9 mouse cellular contexts compared by ENCODE assay signal in the genomic region with DNA sequence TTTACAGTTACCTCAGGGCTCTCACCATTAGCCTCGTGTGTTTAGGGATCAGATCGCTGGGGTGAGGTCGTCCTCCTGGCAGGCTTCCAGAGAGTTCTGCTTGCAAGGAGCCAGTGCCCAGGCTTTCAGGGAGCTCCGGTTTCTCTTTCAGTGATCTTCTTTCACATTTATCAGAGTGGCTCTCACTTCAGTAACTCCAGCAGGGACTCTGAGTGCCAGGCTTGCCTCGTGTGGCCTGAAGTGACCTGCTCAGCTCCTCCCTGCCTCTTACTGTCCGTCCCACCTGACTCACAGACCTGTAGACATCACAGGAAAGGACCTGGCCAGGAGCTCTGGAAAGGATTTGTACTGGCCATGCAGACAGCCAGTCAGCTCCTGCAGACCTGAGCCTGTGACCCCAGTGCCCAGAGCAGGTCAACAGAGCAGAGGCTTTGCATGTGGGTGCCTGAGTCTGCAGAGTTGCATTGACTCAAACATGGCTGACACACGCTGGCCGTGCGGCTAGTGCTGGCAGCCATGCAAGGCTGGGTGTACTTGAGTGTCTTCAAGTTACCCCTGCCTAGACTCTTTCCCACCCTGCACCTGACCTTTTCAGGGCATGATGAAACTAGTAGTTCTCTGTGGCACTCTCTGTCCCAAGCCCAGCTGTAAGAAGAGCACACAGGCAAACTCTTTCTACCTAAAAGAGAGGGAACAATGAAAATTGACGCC.
DNase-seq lines count a peak whose midpoint lies in the region; ATAC-seq and TF ChIP-seq lines count a peak whose summit lies in the region.
"Had no signal": no experiment of that assay in that cellular context is flagged by ENCODE, and none has a peak within 500 bp of the region (broad histone marks: within the 10 kb centered on the region; RNA-seq: fewer than 3 reads in every experiment).

No protein-coding gene starts in this region.

- ATAC-seq in Patski: peak; percentile 63
- peak; percentile 31; the same call in 1 of the 2 replicates for ATAC-seq in embryonic facial prominence, embryonic 11.5 days (replicated peaks; ENCODE audit: insufficient number of reproducible peaks, low FRiP score, low TSS enrichment, low read depth)
- ATAC-seq in hindbrain, embryonic 14.5 days (ENCODE audit: low FRiP score): no peak
- no peak for ATAC-seq in limb, embryonic 15.5 days (ENCODE audit: insufficient number of reproducible peaks, low FRiP score, low TSS enrichment, low read depth)
- ATAC-seq in neural tube, embryonic 13.5 days (ENCODE audit: low read depth): no peak

- WGBS in embryonic facial prominence, embryonic 11.5 days: 57% methylated on average over 10 of the region's 10 CpGs
- 65% methylated on average over 10 of the region's 10 CpGs for WGBS in hindbrain, embryonic 14.5 days
- WGBS in limb, embryonic 15.5 days: 51% methylated on average over 10 of the region's 10 CpGs
- WGBS in neural tube, embryonic 13.5 days: 71% methylated on average over 10 of the region's 10 CpGs

- DNase-seq in Patski (ENCODE audit: low read depth, low spot score): peak; percentile 58
- peak; percentile 57 for DNase-seq in embryonic facial prominence, embryonic 11.5 days (ENCODE audit: low spot score)
- no peak for DNase-seq in hindbrain, embryonic 14.5 days (ENCODE audit: low spot score)
- DNase-seq in natural killer cell, adult 2 months (ENCODE audit: low spot score in 2 of 2): no peak
- no peak for DNase-seq in layer of hippocampus, adult 8-10 months (ENCODE audit: low spot score in 2 of 2)
- DNase-seq in T-cell, adult 2 months (ENCODE audit: low spot score): no peak

- in situ Hi-C loops in Patski (cut with MboI; ENCODE audit: low pct_unique_long_range_greater_than_20kb): no loop called here

- no peak overlapping the region for H3K9ac ChIP-seq in embryonic facial prominence, embryonic 11.5 days (replicated peaks; ENCODE audit: low read length)
- no peak overlapping the region for H3K9ac ChIP-seq in hindbrain, embryonic 14.5 days
- H3K9ac ChIP-seq in limb, embryonic 15.5 days: no peak overlapping the region
- peak overlapping the region; percentile 31; the same call in 1 of the 2 replicates for H3K9ac ChIP-seq in neural tube, embryonic 13.5 days
- H3K9ac ChIP-seq: stomach, embryonic 15.5 days had no signal

- H3K4me2 ChIP-seq in embryonic facial prominence, embryonic 11.5 days (ENCODE audit: low read depth, low read length): no peak overlapping the region
- no peak overlapping the region for H3K4me2 ChIP-seq in hindbrain, embryonic 14.5 days (replicated peaks)
- no peak overlapping the region for H3K4me2 ChIP-seq in limb, embryonic 15.5 days
- H3K4me2 ChIP-seq in neural tube, embryonic 13.5 days: no peak overlapping the region
- H3K4me2 ChIP-seq: stomach, embryonic 15.5 days had no signal

- no peak overlapping the region for H3K27ac ChIP-seq in embryonic facial prominence, embryonic 11.5 days (replicated peaks; ENCODE audit: low read depth, low read length)
- 0 out of 2 replicates have a peak overlapping the region, but pooled peaks have one; percentile 64 for H3K27ac ChIP-seq in hindbrain, embryonic 14.5 days
- 0 out of 2 replicates have a peak overlapping the region, but pooled peaks have one; percentile 3 for H3K27ac ChIP-seq in limb, embryonic 15.5 days
- H3K27ac ChIP-seq in neural tube, embryonic 13.5 days (replicated peaks): peak overlapping the region; percentile 46; the same call in 1 of the 2 replicates

- peaks cover 4% of the 10 kb centered on the region; the same call in 1 of the 2 replicates for H3K4me1 ChIP-seq in embryonic facial prominence, embryonic 11.5 days (ENCODE audit: control insufficient read depth, insufficient read depth, low read length)
- H3K4me1 ChIP-seq in hindbrain, embryonic 14.5 days (replicated peaks; ENCODE audit: control insufficient read depth, insufficient read depth, low read length): peaks cover 18% of the 10 kb centered on the region
- peaks cover 45% of the 10 kb centered on the region for H3K4me1 ChIP-seq in limb, embryonic 15.5 days
- peaks cover 58% of the 10 kb centered on the region for H3K4me1 ChIP-seq in neural tube, embryonic 13.5 days (replicated peaks)

- POLR2A ChIA-PET in Patski (lab: Charles Lee): no interaction called here

- no peaks in the 10 kb centered on the region for H3K27me3 ChIP-seq in Patski
- H3K27me3 ChIP-seq in embryonic facial prominence, embryonic 11.5 days (ENCODE audit: control insufficient read depth, insufficient read depth, low read length): no peaks in the 10 kb centered on the region
- H3K27me3 ChIP-seq in hindbrain, embryonic 14.5 days (ENCODE audit: control insufficient read depth, insufficient read depth, low read length): no peaks in the 10 kb centered on the region
- no peaks in the 10 kb centered on the region for H3K27me3 ChIP-seq in limb, embryonic 15.5 days
- H3K27me3 ChIP-seq in neural tube, embryonic 13.5 days: no peaks in the 10 kb centered on the region
- H3K27me3 ChIP-seq: stomach, embryonic 15.5 days had no signal

- no peaks in the 10 kb centered on the region for H3K9me3 ChIP-seq in embryonic facial prominence, embryonic 11.5 days (replicated peaks; ENCODE audit: control insufficient read depth, low read length)
- no peaks in the 10 kb centered on the region for H3K9me3 ChIP-seq in hindbrain, embryonic 14.5 days (ENCODE audit: control insufficient read depth, low read length)
- no peaks in the 10 kb centered on the region for H3K9me3 ChIP-seq in limb, embryonic 15.5 days
- H3K9me3 ChIP-seq in neural tube, embryonic 13.5 days: no peaks in the 10 kb centered on the region
- H3K9me3 ChIP-seq: stomach, embryonic 15.5 days had no signal

- no peak for TF ChIP-seq CTCF in Patski (IDR thresholded peaks at IDR 0.05)

- no peaks in the 10 kb centered on the region for H3K36me3 ChIP-seq in embryonic facial prominence, embryonic 11.5 days (replicated peaks; ENCODE audit: control insufficient read depth, insufficient read depth, low read depth, low read length)
- H3K36me3 ChIP-seq in hindbrain, embryonic 14.5 days (replicated peaks; ENCODE audit: control insufficient read depth, insufficient read depth): no peaks in the 10 kb centered on the region
- H3K36me3 ChIP-seq in limb, embryonic 15.5 days: no peaks in the 10 kb centered on the region
- no peaks in the 10 kb centered on the region for H3K36me3 ChIP-seq in neural tube, embryonic 13.5 days
- H3K36me3 ChIP-seq: stomach, embryonic 15.5 days had no signal

- CTCF ChIA-PET in Patski (lab: Charles Lee): interaction anchor here (0.8 to 2.7 kb wide), 9 partner anchors 10 to 201 kb away, joined by 3 to 13 read pairs (median 5); a partner anchor contains a TSS

- H3K4me3 ChIP-seq in embryonic facial prominence, embryonic 11.5 days (ENCODE audit: low read depth, low read length): no peak overlapping the region
- no peak overlapping the region for H3K4me3 ChIP-seq in hindbrain, embryonic 14.5 days (replicated peaks; ENCODE audit: low read length)
- H3K4me3 ChIP-seq in limb, embryonic 15.5 days: no peak overlapping the region
- no peak overlapping the region for H3K4me3 ChIP-seq in neural tube, embryonic 13.5 days
- H3K4me3 ChIP-seq: stomach, embryonic 15.5 days had no signal

Comparison
In these comparisons a context has a peak if more than half of its experiments do, and no peak if none do; other contexts are left out.
1. ATAC-seq: peak in Patski (single experiment) and embryonic facial prominence, embryonic 11.5 days (single experiment); none in hindbrain, embryonic 14.5 days (single experiment), limb, embryonic 15.5 days (single experiment) and neural tube, embryonic 13.5 days (single experiment).
2. DNase-seq: peak in Patski (single experiment) and embryonic facial prominence, embryonic 11.5 days (single experiment); none in hindbrain, embryonic 14.5 days (single experiment), natural killer cell, adult 2 months (0 of 2), layer of hippocampus, adult 8-10 months (0 of 2) and T-cell, adult 2 months (single experiment).